Mouse (Mus musculus) heart, adult 9 months (tissue): Measurements from ENCODE around the gene Elovl6.
A peak's percentile ranks its signal among the peaks of the same experiment; 100 is the strongest.

ENCODE experiments used
- DNase-seq, 2 experiments: peaks; one replicate each; pipeline ENCODE4 v3.0.0; 2022; ENCODE audit warnings: low spot score in 2 of 2

Gene Elovl6

DNA sequence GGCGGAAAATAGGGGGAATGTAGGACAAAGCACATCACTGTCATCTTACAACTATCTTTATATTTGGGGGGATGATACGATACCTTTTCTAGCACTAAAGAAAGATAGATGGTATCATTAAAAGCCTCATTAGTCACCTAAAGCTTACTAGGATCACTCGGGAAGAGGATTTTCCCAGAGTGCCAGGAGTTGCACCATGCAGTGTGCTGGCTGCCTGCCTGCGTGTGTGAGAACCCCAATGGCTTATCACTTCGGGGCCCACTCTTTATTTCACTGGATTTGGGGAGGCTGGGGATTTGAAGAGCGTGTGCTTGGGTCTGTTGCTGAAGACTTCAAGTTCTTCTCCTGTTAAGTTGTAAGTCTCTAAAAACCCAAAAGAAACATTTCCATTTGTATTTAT lies 73.8 kb downstream of the Elovl6 start:
- DNase-seq, result no peak

DNA sequence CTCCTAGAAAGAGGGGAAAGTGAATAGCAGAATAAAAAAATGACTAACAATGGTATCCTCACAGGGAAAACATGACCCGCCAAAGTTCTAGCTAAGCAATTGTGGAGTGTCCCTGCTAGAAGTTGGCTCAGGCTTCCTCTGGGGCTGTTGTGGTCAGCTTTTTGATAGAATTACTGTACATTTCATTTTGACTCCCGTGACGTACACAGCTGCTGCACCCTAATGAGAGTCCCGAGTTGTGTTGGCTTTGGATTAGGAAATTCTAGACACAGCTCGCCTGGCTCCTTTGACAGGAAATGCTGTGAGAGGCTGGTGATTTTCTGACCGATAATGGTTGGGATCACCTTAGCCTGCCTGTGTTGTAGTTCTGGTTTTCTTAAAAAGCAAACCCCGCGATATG lies 79.5 kb downstream of the Elovl6 start:
- DNase-seq, result no peak

DNA sequence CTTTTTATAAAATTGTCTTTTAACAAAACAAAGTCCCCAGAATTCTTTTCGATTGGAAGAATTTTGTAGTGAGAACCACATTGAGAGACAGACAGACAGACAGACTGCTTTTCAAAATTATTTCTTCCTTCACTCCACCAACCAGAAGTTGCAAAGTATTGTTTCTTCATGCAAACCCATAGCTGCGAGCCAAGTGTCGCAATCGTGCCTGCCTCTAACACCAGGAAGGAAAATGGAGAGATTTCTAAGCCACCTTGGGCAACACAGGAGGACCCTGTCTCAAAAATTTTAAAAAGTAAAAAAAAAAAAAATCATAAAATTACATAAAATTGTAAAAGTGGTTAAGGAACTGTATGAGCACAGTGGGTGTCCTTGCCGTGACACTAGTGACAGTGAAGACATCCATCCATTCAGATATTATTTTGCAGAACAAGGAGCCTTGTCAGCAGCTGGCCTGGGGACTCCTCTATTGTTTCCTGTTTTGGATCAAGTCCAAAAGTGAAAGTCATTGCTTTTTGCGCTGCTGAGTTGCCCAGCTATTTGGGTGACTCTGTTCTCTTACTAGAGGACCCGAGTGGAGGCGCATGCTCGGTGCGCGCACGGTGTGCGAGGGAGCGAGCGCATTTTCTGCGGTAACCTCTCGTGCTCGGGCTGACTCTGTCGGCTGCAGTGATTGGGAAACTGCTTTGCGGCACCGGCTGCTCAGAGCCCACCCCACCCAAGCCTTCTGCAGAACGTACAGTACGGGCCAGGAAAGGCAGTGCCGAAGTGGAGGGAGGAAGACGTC lies 80.3 kb downstream of the Elovl6 start:
- DNase-seq, result no peak

DNA sequence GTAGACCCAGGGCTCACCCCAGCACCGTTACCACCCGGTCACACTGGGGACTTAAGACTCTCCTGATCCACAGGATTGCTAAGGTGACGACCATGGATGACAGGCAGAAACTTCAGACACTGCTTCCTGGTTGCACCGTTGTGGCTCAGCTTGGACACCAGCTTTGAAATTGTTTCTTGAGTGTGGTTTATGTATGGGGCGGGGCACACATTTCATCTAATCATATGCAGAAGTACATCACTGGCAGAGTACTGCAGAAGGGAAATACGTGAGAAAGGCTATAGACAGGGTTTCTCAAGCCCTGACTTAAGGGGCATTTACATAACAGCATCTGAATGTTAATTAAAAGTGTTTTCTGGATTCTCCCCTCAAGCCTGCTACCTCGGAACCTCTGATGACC lies 81.6 kb downstream of the Elovl6 start:
- DNase-seq, result no peak

DNA sequence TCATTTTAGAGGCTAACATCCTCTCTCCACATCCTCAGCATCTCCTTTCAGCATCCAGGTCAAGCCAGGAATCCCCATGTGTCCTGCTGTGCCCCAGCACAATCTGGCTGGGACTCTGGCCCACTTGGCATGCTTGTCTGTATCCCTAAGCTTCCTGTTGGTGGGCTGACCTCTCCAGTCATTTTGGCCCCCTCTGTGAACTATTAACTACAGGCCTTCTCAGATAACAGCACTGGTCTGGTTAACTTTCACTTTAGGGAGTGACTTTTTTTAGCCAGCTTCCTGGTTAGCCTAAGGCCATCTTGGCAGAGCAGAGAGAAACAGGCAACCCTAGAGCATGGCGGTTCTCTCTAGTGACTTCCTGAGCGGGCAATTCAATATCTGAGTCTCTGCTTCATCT lies 82.1 kb downstream of the Elovl6 start:
- DNase-seq, result no peak

DNA sequence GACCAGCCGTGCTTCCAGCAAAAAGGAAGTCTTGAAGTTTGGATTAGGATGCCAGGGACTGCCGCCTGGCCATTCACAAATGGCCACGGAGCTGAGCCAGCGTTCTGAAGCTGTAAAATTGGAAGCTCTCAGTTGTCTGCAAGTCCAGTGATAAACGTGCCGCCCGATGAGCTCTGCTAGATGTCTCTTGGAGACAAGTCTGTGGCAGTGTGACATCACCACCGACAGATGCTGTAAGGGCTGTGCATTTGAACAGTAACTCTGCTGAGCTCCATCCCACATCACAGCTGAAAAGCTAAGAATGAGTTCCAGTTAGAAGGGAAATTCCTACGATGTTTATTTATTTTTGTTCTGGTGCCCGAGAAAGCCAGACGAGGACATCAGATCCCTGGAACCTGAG lies 85.3 kb downstream of the Elovl6 start:
- no peak for DNase-seq

DNA sequence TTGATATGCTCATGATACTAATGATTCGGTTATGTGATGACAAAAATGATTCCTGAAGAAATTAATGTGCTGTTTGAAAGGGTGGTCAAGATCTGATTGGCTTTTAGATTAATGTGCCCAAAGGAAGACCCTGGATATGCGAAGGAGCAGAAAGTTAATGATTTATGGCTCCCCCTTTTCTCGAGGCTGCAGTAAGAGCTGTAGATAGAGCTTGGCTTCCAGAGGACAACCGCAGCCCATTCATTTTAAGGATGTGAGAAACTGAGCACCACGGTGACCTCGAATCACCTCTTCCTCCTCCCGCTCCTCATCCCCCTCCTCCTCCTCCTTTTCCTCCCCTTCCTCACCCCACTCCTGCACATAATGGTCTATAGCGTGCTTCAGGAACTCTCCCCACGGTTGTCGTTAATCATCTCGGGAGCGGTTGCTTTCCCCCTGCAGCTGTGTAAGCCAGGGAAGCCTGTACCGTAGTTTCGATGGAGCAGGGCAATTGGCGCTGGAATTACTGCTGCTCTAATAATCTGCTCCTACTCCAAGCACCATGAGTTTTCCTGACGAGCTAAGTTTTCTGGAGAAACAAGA lies 87.1 kb downstream of the Elovl6 start:
- no peak for DNase-seq

DNA sequence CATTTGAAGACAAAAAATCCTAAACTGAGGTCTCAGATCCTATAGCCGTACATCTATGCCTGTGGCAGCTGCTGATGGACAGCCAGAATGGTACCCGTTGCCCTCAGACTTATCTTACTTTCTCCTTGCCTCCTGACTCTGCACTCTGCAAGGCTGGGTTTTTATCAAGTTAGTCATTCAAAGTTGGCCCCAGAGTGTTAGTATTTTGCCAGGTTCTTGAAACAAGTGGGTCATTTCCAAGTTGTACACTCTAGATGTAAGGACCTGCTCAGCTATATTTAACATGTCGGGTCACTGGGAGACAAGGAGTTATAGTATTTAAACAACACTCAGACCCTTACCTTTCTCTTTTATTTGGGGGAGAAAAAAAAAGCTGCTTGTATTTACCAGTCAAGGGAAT lies 88.6 kb downstream of the Elovl6 start:
- peak; percentile 51 to 70 for DNase-seq

DNA sequence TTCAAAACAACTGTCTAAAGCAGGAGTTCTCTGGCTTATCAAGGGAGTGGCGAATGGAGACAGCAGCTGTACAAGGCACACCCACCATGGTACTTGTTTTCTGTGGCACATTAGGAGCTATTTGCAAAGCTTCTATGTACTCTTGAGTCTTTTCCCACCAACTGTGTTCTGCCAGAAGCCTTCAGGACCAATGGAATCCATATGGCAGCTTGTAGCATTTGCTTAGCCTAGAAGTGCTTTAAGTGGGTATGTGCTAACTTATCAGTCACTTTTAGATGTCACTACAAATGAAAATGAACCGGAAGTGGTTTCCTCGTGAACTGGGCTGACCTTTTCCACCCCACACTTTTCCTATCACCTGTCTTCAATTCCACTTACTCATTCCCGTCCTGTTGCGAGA lies 89.1 kb downstream of the Elovl6 start:
- DNase-seq, result peak in 1 of 2 experiments; percentile 27

DNA sequence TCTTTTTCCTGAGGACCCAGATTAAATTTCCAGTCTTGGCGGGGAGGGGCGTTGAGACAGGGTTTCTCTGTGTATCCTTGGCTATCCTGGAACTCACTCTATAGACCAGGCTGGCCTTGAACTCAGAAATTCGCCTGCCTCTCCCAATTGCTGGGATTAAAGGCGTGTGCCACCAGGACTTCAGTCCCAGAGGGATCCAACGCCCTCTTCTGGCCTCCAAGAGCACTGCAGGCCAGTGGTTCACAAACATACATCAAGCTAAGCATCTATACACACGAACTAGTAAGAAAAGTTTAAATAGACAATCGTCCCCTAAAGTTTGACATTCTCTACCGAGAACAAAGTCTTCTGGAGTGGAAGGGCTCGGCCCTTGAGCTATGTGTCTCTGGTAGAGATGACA lies 90.0 kb downstream of the Elovl6 start:
- no peak for DNase-seq

DNA sequence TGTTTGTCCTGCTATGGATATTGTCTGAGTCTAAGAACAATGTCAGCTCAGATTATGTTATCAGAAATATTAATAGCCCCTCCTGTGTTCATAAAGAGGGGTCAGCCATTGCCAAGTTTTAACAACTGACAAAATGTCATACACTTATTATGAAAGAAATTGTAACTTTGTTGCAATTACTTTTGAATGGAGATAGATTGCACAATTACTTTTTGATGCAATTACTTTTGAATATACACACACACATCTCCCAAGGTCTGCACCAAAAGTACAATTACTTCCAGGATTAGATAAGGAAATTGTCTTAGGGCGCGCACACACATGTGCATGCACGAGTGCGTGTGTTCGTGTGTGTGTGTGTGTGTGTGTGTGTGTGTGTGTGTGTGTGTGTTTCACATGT lies 90.5 kb downstream of the Elovl6 start:
- DNase-seq, result no peak

DNA sequence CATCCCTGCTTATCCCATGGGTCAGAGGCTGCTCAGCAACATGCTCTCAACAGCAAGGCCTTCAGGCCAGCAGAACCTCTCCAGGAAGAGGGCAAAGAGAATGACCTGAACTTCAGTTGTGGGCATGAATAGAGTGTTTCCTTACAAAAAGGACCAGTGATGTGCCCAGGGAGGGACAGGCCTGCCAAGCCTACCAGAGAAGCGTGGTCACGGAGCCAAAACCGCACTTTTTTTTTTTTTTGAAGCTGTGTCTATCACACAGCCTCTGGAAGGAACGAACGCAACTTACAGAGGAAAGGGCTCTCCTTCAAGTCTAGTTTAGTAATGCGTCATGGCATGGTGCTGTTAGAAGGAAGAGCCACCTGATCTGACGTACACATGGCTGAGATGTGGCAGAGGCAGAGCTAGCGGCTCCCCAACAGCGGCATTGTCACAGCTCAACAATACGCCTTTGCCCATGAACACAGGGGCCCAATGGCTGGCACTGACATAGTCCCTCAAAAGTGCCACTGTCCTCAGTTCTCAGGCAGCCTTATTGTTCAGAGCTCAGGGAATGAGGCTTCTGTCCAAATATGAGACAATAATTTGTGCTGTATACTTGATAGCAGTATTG lies 92.1 kb downstream of the Elovl6 start:
- DNase-seq, result no peak

DNA sequence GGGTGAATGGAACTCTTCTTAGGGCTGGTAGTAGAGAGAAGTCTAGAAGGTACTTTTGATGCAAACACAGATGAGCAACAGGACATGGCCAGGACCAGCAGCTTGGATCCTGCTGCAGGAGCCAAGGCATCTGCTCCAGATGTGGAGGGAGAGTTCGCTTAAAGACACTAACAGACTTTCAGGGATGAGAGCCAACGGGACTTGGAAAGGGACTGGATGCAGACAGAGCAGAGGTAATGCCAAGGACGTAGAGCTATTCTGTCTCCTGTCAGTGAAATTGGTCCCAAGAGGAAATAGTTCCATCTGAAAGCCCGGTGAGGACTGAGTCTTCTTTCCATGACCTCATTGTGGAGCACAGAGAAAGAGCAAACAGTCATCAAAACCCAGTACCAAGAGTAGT lies 95.1 kb downstream of the Elovl6 start:
- peak in 1 of 2 experiments; percentile 10 for DNase-seq

DNA sequence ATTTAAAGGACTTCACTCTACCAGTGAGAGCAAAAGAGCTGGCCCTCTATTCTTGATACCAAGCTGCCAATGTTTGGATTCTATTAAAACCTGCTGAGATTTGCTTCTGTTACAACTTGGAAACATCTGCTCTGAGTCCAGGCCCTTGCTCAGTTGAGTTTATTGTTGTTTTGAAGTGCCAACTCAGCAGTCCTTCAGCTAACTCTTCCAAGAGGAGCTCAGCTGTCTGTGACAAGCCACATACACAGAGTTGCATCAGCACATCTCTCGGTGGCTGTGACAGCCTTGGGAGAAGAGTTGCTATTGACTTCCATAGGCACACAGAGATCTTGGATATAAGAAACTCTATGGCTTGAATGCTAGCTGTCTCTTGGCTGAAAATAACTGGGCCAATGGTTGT lies 98.9 kb downstream of the Elovl6 start:
- DNase-seq, result no peak

DNA sequence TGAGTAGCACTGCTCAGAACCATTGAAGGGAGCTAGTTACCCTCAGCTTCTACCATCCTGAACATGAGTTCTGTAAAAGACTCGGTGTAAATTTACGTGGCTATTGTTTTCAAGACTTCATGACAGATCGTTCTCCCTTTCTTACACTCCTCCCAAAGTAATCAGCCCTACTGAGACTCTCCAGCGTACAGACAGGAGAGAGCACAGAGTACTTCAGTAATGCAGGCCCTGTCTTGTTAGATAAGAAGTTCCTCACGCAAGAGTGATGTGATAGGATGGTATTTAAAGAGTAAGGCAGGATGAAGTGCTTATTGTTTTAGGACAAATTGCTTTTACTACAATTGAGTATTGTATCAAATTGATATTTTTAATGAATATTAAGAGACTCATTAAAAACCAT lies 99.7 kb downstream of the Elovl6 start:
- DNase-seq, result no peak

DNA sequence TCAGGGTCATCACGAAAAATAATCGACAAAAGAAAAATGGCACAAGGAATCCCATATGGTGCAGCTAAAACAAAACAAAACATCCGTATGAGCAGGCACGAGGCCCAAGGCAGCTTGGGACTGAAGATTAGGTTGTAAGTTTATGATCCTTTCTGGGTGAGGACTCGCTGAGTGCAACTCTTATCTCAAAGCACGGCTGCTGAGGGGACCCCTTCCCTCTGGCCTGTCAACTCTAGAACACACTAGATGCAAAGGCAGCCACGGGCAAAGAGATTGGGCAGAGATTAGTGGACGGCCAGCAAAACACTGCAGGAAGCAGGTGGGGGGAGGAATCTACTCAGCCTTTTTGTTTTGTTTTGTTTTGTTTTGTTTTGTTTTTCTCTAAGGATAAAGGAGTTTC lies 101.4 kb downstream of the Elovl6 start:
- DNase-seq, result no peak

DNA sequence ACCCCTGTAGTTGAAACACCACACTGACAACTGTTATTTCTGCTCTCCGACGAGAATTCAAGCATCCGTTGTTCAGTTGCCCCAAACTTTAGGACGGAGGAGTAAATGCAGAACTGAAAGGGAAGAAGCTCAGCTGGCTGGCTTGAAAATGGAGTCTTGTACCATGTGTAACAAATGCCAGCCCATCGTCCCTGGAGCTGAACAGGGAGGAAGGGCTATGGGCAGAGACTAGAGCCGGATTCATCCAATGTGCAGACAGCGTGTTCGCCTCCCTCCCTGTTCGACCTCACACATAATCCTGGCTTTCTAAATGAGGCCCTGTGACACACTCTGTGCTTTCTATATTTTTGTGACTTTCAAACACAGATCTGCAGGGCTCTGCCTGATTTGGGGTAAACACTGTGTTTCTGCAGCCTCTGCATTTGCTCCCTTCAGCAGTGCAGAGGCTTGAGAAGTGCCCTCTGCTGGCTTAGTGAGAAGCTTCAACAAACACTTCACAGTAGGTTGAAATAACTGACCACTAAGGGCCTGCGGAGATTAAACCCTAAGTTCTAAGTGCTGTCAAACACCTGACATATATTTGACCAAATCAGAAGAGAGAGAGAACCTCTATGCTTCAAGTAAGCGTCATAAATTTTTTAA lies 102.2 kb downstream of the Elovl6 start:
- DNase-seq, result no peak

DNA sequence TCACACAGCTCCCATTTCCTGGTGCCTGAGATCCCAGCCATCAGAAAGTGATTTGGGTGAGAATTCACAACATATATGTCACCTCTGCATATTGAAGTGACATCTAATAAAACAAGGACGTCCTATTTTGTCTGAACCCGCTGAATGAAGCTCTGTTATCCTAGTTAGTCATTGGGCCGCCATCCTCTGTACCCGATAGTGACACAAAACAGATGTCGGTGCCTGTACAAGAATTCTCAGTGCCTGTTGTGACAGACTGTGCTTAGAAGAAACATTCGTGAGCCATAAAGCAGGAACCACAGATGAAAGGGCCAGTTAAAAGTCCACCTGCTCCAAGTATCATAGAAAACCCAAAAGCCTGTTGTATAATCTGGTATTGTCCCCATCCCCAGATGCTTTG lies 105.3 kb downstream of the Elovl6 start:
- DNase-seq, result no peak

DNA sequence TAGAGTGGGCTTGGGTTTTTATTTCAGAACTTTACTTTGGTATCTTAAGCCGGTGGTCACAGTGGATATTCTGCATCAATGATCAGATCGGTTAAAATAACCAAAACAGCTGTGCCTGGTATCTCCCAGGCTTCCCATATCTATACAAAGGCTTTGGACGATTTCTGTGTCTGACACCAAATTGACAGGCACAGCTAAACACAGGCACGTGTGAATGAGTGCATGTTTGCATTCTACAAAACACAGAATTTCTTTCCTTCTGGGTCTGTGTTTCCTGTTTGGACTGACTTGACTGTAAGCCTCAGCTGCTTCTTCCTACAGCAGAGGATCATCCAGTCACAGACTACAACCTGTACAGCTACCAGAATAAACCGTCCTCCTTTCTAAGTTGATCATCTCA lies 107.5 kb downstream of the Elovl6 start:
- no peak for DNase-seq

DNA sequence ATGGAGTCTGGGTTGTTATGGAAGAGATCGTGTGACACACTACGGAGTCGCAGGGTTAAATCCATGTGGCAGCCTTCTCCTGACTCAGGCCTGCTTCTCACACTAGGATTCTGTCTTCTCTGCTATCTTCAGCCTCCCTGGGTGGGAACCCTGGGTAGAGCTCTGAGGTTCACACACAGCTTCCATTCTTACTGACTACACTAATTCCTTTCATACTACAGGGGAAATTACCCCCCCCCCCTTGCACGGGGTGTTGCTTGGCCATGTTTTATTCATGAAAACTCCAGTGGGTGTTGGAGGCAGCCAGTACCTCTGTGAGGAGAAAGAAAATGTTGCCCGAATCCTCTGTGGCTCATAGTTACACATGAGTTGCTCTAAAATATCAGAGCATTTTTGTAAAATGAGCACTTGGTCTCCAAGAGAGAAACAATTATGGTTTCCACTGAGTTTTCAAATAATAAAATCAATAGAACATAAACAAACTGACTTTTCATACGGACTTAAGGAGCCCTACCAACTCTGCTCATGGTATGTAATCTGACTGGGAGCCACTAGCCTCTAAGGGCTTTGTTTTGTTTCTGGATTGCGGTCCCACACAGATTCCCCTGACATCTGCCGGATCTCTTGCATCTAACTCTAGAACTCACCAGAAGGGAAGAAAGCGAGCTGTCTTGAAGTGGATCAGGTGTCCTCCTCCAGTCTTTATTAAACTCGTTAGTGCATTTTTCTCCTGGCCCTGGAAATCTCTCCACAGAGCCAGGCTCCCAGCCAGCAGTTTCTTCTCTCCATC lies 108.3 kb downstream of the Elovl6 start:
- DNase-seq, result no peak

DNA sequence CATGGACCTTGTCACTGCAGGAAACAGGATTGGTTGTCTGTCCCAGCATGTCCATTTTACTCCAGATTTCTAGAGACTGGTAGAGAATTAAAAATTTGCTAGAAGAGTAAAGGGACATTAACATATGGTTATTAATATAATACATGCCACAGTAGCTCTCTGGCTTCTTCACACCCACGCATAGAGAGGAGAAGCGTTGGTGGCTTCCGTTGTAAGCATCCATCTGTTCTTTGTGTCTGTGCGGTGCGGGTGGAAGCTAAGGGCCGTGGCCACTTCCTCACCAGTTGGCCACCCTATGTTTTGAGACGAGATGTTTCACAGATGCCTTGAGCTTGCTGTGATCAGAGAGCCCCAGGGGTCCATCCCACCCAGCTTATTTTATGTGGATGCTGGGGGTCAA lies 109.5 kb downstream of the Elovl6 start:
- no peak for DNase-seq

DNA sequence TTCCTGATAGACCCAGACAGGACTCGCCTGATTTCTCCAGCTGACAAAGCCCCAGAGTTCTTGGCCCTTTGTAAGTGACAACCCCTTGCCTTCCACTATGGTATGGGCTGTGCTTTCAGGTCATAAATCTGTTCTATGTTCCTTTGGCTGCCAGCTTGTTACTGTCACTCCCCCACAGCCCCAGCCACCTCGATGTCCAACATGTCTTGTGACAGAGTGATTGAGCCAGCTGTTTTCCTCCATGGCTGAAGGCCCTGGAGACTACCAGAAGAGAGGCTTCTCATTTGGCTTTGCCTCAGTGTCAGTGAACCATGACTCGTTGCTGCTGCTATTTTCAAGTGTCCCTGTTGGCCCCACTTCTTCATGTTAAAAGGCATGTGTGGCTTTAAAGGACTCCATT lies 113.3 kb downstream of the Elovl6 start:
- no peak for DNase-seq
